ENCODE assay signal across 8 mouse cellular contexts in the genomic region with DNA sequence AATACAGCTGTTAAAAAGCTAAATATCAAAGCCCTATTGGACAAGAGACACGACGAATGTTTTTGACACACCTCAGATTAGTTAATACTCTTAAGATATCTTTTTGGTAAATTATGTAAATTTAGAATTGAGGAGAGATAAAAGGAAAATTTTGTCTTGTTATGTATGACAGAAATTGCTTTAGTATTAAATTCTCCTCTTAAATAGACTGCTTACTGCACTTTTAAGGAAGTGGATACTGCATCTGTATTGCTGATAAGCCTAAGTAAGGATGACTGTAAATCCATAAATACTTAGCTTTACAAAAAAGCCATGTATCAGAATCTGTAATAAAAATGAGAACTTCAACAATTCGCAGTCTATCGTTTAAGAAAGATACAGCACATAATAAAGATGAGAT. TPM values are rescaled to one million over a fixed set of nuclear protein-coding genes. Genes with fewer than 3 reads are reported as not detected.
DNase-seq lines count a peak whose midpoint lies in the region; ATAC-seq lines count a peak whose summit lies in the region.

No protein-coding gene starts in this region.

- H3K4me1 ChIP-seq in kidney, embryonic 14.5 days (ENCODE audit: control insufficient read depth, insufficient read depth, low read length) = peaks cover 10% of the 10 kb centered on the region; the same call in 1 of the 2 replicates
- H3K4me1 ChIP-seq in midbrain, embryonic 16.5 days (ENCODE audit: control insufficient read depth, insufficient read depth, low read length) = peaks cover 16% of the 10 kb centered on the region

- H3K4me2 ChIP-seq in kidney, embryonic 14.5 days (replicated peaks; ENCODE audit: low read depth, low read length) = peak overlapping the region; percentile 67
- peak overlapping the region; percentile 54; the same call in 1 of the 2 replicates for H3K4me2 ChIP-seq in midbrain, embryonic 16.5 days (ENCODE audit: low read length)

- no peak for DNase-seq in kidney, adult 18-20 months
- DNase-seq in c-Kit-positive CD71-positive TER-119-positive erythroid progenitor cells, embryonic 14.5 days (ENCODE audit: low spot score) = peak; percentile 36
- peak; percentile 26 for DNase-seq in induced T-regulatory cell, adult 2 months (ENCODE audit: low read depth)
- DNase-seq in adrenal gland, postnatal 14 days = no peak
- no peak for DNase-seq in adrenal gland, adult 8-10 months
- no peak for DNase-seq in layer of hippocampus, postnatal 25 days (ENCODE audit: extremely low spot score in 1 of 2, low spot score in 1 of 2)

- no peaks in the 10 kb centered on the region for H3K9me3 ChIP-seq in kidney, embryonic 14.5 days (ENCODE audit: control insufficient read depth, low read length)
- H3K9me3 ChIP-seq in midbrain, embryonic 16.5 days (replicated peaks; ENCODE audit: control insufficient read depth, low read length, poor library complexity, severe bottlenecking) = no peaks in the 10 kb centered on the region

- no peaks in the 10 kb centered on the region for H3K36me3 ChIP-seq in kidney, embryonic 14.5 days (ENCODE audit: control insufficient read depth, insufficient read depth, low read length)
- H3K36me3 ChIP-seq in midbrain, embryonic 16.5 days (ENCODE audit: control insufficient read depth, insufficient read depth, low read length) = no peaks in the 10 kb centered on the region

- no peak for ATAC-seq in kidney, embryonic 14.5 days (ENCODE audit: low FRiP score, low TSS enrichment)
- ATAC-seq in midbrain, embryonic 16.5 days = no peak

- 55% methylated on average over 4 of the region's 4 CpGs for WGBS in kidney, embryonic 14.5 days
- WGBS in midbrain, embryonic 16.5 days = 42% methylated on average over 4 of the region's 4 CpGs

- peak overlapping the region; percentile 94; the same call in 1 of the 2 replicates for H3K9ac ChIP-seq in kidney, embryonic 14.5 days (ENCODE audit: low read depth, low read length)
- H3K9ac ChIP-seq in midbrain, embryonic 16.5 days (ENCODE audit: low read depth, low read length) = no peak overlapping the region

- no peaks in the 10 kb centered on the region for H3K27me3 ChIP-seq in kidney, embryonic 14.5 days (ENCODE audit: control insufficient read depth, insufficient read depth, low read length)
- no peaks in the 10 kb centered on the region for H3K27me3 ChIP-seq in midbrain, embryonic 16.5 days (ENCODE audit: control insufficient read depth, insufficient read depth, low read depth, low read length)

- H3K27ac ChIP-seq in kidney, embryonic 14.5 days (ENCODE audit: low read depth, low read length) = no peak overlapping the region
- H3K27ac ChIP-seq in midbrain, embryonic 16.5 days (ENCODE audit: low read length) = no peak overlapping the region

- H3K4me3 ChIP-seq in kidney, embryonic 14.5 days (ENCODE audit: low read length) = peak overlapping the region; percentile 90
- peak overlapping the region; percentile 65 for H3K4me3 ChIP-seq in midbrain, embryonic 16.5 days (ENCODE audit: low read depth, low read length)

RNA-seq across cellular contexts. Expression of a gene that starts 1.8 kb away (rescaled TPM):
- polyA plus RNA-seq in kidney, embryonic 14.5 days (2014; fragmentation: Nextera tagmentation; extraction: Ambion mirVana) = 101 and 139 TPM in 2 replicates
- polyA plus RNA-seq in midbrain, embryonic 16.5 days (2015; fragmentation: Nextera tagmentation; extraction: Ambion mirVana) = 160 and 171 TPM in 2 replicates
- total RNA-seq in adrenal gland, postnatal 14 days (2021) = 151 and 152 TPM in 2 replicates
- 100 to 1,000 TPM; 132 to 172 (median 156) TPM for total RNA-seq in adrenal gland, adult 8-10 months (2022)
- 100 to 1,000 TPM; 136 to 143 TPM for total RNA-seq in layer of hippocampus, postnatal 25 days (2021)

Comparison
In these comparisons a context has a peak if more than half of its experiments do, and no peak if none do; other contexts are left out.
1. DNase-seq: peak in c-Kit-positive CD71-positive TER-119-positive erythroid progenitor cells, embryonic 14.5 days (single experiment) and induced T-regulatory cell, adult 2 months (single experiment); none in kidney, adult 18-20 months (single experiment), adrenal gland, postnatal 14 days (single experiment), adrenal gland, adult 8-10 months (single experiment) and layer of hippocampus, postnatal 25 days (0 of 2).